Mouse (Mus musculus) ES-E14 (cell line): Measurements from ENCODE around the gene Igsf21.

Experiments
- CHD2 ChIP-seq: IDR thresholded peaks from 2 replicates; pipeline ENCODE4 v1.6.1; 2014; ENCODE audit warnings: mild to moderate bottlenecking, low read depth, low read length, inconsistent platforms
- HCFC1 ChIP-seq: IDR thresholded peaks from 2 replicates; pipeline ENCODE4 v1.6.1; 2012; ENCODE audit warnings: low read length, inconsistent platforms, borderline replicate concordance; ENCODE audit not compliant: insufficient read depth
- MAFK ChIP-seq: IDR thresholded peaks from 2 replicates; pipeline ENCODE4 v1.6.1; 2014; ENCODE audit warnings: mild to moderate bottlenecking, low read depth, low read length, inconsistent platforms; ENCODE audit not compliant: insufficient read depth
- ZNF384 ChIP-seq: IDR thresholded peaks from 2 replicates; pipeline ENCODE4 v1.6.1; 2012; ENCODE audit warnings: low read depth, low read length, inconsistent platforms

- TF ChIP-seq CHD2 (no peak), ZNF384 (no peak), MAFK (no peak), HCFC1 (no peak)
Measured at GRCm38 (mm10) chr4:140171917-140172316, 74.7 kb downstream of the Igsf21 start.
